Mouse (Mus musculus): ENCODE measurements around the gene Tmem206. TPM values are rescaled to one million over a fixed set of nuclear protein-coding genes. Genes with fewer than 3 reads are reported as not detected.
A peak's percentile ranks its signal among the peaks of the same experiment; 100 is the strongest.

The Tmem206 gene
- total RNA-seq, 1 experiment from 2014 or later, result 6.2 TPM

GRCm38 (mm10) chr1:191396897-191397849 is 71.5 kb downstream of the Tmem206 start:
- DNase-seq, result peak; percentile 100

Other genes with a start within 250 kb of the Tmem206 start
- 2.0 and 5.2 TPM in 2 replicates for gene Batf3, start 228.1 kb upstream of the Tmem206 start, total RNA-seq (2021)
- not detected in 2 replicates for gene Fam71a, start 161.1 kb upstream of the Tmem206 start, total RNA-seq (2021)
- gene Atf3, start 107.9 kb upstream of the Tmem206 start, total RNA-seq (2021), result 2.4 and 4.8 TPM in 2 replicates
- 89.6 and 91.5 TPM in 2 replicates for gene Nenf, start 7.7 kb upstream of the Tmem206 start, total RNA-seq (2021)
- 193 and 243 TPM in 2 replicates for gene Ppp2r5a, start 77.4 kb downstream of the Tmem206 start, total RNA-seq (2021)
- gene Dtl, start 249.6 kb downstream of the Tmem206 start, total RNA-seq (2021), result 6.7 and 7.6 TPM in 2 replicates
- 28.0 and 30.1 TPM in 2 replicates for gene Ints7, start 249.7 kb downstream of the Tmem206 start, total RNA-seq (2021)

All from adrenal gland, postnatal 14 days (tissue).